Mouse (Mus musculus) forebrain, embryonic 13.5 days (tissue): ENCODE results near the gene Gm49318. TPM values are rescaled to one million over a fixed set of nuclear protein-coding genes. Genes with fewer than 3 reads are reported as not detected.
"Not testable (repeated sequence)": the region's sequence is repeated elsewhere in the genome, so short reads cannot be mapped to it uniquely, and the experiment has no call there.

Experiments used
- ATAC-seq: fragments of 200-750 bp; cut with Nextera tagmentation; 2 replicates; pipeline ENCODE4 v1.8.0; 2017
- H3K27ac ChIP-seq: fragments of 300-500 bp; sonication (generic); 2 replicates; pipeline ENCODE4 v1.5.1; 2015; ENCODE audit warnings: inconsistent platforms, mild to moderate bottlenecking, moderate library complexity
- H3K27me3 ChIP-seq: fragments of 300-500 bp; sonication (generic); 2 replicates; pipeline ENCODE4 v1.6.1; 2015; ENCODE audit warnings: mild to moderate bottlenecking, inconsistent platforms
- H3K36me3 ChIP-seq: fragments of 300-500 bp; sonication (generic); 2 replicates; pipeline ENCODE4 v1.6.1; 2015; ENCODE audit warnings: mild to moderate bottlenecking, inconsistent platforms; ENCODE audit not compliant: poor library complexity, severe bottlenecking
- H3K4me1 ChIP-seq: fragments of 300-500 bp; sonication (generic); 2 replicates; pipeline ENCODE4 v1.6.1; 2015; ENCODE audit warnings: inconsistent platforms
- H3K4me2 ChIP-seq: fragments of 300-500 bp; sonication (generic); 2 replicates; pipeline ENCODE4 v1.6.1; 2015; ENCODE audit warnings: inconsistent platforms, mild to moderate bottlenecking, moderate library complexity
- H3K4me3 ChIP-seq: fragments of 300-500 bp; sonication (generic); 2 replicates; pipeline ENCODE4 v1.5.1; 2015; ENCODE audit warnings: mild to moderate bottlenecking, inconsistent platforms
- H3K9ac ChIP-seq: fragments of 300-500 bp; sonication (generic); 2 replicates; pipeline ENCODE4 v1.6.1; 2015; ENCODE audit warnings: mild to moderate bottlenecking, inconsistent platforms
- H3K9me3 ChIP-seq: fragments of 300-500 bp; sonication (generic); replicated peaks from 2 replicates; pipeline ENCODE4 v1.6.1; 2016; ENCODE audit warnings: inconsistent platforms
- WGBS: fragments of 180-500 bp; shearing (Covaris S2); methylation state at CpG from one replicate; pipeline ENCODE4 v1.1.7; 2015; 5-methylcytosine and 5-hydroxymethylcytosine counted together
- polyA plus RNA-seq: library from polyadenylated mRNA; unstranded; fragments of >200 nt; fragmentation: Nextera tagmentation; extraction: Ambion mirVana; gene quantifications from 2 replicates; pipeline ENCODE4 v1.2.1, GENCODE M21; 2015

The Gm49318 gene
- polyA plus RNA-seq, 1 experiment from 2014 or later: not detected

GRCm38 (mm10) chr9:22089986-22090385 is 18.9 kb upstream of the Gm49318 start:
- Histone ChIP-seq H3K4me1 (peaks cover 6% of the 10 kb centered on the region), H3K36me3 (no peaks in the 10 kb centered on the region), H3K27me3 (no peaks in the 10 kb centered on the region; the same call in 1 of the 2 replicates), H3K4me2 (no peak overlapping the region), H3K4me3 (no peak overlapping the region), H3K27ac (no peak overlapping the region), H3K9me3 (no peaks in the 10 kb centered on the region), H3K9ac (no peak overlapping the region)
- 84% methylated on average over 7 of the region's 7 CpGs for WGBS
- ATAC-seq: no peak

DNA sequence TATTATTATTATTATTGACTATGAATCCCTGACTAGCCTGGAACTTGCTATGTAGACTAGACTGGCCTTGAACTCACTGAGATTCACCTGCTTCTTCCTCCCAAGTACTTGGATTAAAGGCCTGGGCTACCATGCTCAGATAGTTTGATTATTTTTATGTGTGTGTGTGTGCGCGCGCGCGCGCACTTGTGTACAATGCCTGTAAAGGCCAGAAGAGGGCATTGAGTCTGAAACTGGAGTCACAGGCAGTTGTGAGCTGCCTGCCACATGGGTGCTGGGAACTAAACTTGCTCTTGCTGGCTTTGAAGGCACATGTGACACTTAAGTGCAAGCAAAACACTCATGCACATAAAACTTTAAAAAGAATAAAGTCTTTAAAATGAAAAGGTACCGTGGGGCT is 18.2 kb upstream of the Gm49318 start:
- H3K27ac ChIP-seq: no peak overlapping the region

DNA sequence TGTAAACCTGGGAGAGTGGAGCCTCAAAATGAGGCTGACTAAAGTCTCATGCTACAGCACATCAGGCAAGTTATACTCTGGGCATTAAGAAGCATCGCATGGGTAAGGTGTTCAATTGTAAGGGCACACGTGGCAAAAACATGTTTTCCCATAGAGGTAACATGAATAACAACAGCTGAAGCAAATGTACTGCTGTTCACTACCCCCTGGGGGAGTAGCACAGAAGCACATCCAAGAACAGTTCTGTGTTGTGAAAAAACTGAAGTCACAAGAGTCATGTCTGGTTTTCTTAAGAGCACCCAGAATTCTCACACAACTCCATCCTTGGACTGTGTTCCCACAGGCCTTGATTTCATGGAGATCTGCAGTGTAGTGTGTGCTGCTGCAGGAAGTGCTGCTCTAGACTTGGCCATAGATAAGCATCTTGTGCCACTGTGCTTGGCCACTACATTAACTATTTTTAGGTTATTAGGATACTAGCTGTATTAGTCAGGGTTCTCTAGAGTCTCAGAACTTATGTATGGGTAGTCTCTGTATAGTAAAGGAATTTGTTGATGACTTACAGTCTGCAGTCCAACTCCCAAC is 16.1 kb upstream of the Gm49318 start:
- Histone ChIP-seq H3K36me3 (no peaks in the 10 kb centered on the region), H3K9me3 (no peaks in the 10 kb centered on the region), H3K27ac (no peak overlapping the region), H3K4me3 (no peak overlapping the region), H3K27me3 (no peaks in the 10 kb centered on the region), H3K4me1 (peaks cover 19% of the 10 kb centered on the region), H3K9ac (no peak overlapping the region), H3K4me2 (no peak overlapping the region)
- 77% methylated on average over 2 of the region's 2 CpGs for WGBS
- no peak for ATAC-seq

More for the DNA sequence above, 18.2 kb upstream of the Gm49318 start:
- ATAC-seq: no peak
- Histone ChIP-seq H3K36me3 (no peaks in the 10 kb centered on the region), H3K27me3 (no peaks in the 10 kb centered on the region), H3K4me3 (no peak overlapping the region), H3K4me2 (no peak overlapping the region), H3K9ac (no peak overlapping the region), H3K9me3 (no peaks in the 10 kb centered on the region), H3K4me1 (peaks cover 11% of the 10 kb centered on the region)
- 98% methylated on average over 7 of the region's 7 CpGs for whole genome bisulfite sequencing

- 88% methylated on average over 6 of the region's 6 CpGs for WGBS
- peak overlapping the region; percentile 74 for H3K4me3 ChIP-seq
- no peak for ATAC-seq
- no peaks in the 10 kb centered on the region for H3K9me3 ChIP-seq
- H3K4me1 ChIP-seq: peaks cover 19% of the 10 kb centered on the region
- H3K27me3 ChIP-seq: no peaks in the 10 kb centered on the region
- H3K9ac ChIP-seq: peak overlapping the region; percentile 76
- H3K36me3 ChIP-seq: no peaks in the 10 kb centered on the region; the same call in 1 of the 2 replicates
- H3K27ac ChIP-seq: no peak overlapping the region
- peak overlapping the region; percentile 88 for H3K4me2 ChIP-seq
Observed at GRCm38 (mm10) chr9:22086012-22086411, 15.0 kb upstream of the Gm49318 start.

DNA sequence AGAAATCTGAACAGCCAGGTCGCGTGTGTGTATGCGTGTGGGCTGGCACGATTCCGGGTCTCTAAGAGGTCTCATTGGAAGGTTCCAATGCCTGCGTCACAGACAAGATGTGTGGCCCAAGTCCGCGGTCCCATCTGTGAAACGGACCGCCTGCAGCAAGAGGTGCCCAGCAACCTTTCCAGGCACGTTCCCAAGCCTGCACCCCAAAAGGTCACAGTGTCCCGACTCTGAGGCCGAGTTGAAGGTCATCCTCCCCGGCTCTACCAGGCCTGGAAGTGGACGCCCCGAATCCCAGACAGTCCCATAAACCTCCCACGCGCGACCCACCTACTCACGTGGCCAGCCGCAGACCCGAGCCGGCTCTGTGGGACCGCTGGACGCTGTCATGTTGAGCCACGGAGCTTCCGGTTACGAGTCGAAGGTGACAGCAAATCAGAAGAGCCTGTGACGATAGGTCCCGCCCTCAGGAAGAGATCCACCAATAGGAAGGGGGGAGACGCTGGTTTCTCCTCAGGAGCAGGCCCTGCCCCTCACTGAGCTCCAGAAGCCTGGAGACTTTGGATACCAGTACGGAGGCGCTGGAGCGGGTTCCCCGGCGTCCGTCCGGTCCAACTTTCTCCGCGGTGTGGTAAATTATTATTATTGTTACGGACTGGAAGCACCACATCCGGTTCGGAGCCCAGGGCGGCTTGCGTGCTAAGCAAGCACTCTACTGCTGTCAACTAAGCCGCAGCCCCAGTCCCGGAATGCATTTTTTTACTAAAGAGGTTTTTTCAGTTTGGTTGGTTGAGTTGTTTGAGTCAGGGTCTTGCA is 14.2 kb upstream of the Gm49318 start, which contains the start of gene Ecsit:
TSS of gene Ecsit (minus strand) at position 417 of the 813 bp plus-strand sequence.
- peak; percentile 100 for ATAC-seq
- under 1% methylated on average over 48 of the region's 48 CpGs for WGBS
- Histone ChIP-seq H3K4me3 (peak within 1 kb of the TSS; percentile 74), H3K9ac (peak within 1 kb of the TSS; percentile 76), H3K4me2 (peak within 1 kb of the TSS; percentile 88), H3K4me1 (peaks cover 19% of the 10 kb centered on the region), H3K36me3 (no peaks in the 10 kb centered on the region; the same call in 1 of the 2 replicates), H3K27me3 (no peaks in the 10 kb centered on the region), H3K9me3 (no peaks in the 10 kb centered on the region), H3K27ac (peak within 1 kb of the TSS; percentile 25; the same call in 1 of the 2 replicates)

DNA sequence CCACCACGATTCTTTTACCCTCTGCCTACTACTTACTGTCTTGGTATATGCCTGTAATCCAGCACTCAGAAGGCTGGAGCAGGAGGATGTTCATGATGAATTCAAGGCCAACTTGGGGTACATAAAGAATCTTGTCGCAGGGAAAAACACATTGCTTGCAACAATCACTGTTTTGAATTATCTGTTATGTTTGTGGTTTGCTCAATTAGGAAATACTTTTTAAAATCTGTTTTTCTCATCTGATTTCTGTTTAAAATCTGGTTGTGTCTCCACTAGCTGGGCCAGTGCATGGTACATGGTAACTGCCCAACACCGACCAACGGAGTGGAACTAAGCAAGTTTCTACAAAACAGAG is 13.6 kb upstream of the Gm49318 start:
- Histone ChIP-seq H3K4me3 (peak overlapping the region; percentile 74), H3K4me1 (peaks cover 19% of the 10 kb centered on the region), H3K4me2 (peak overlapping the region; percentile 88), H3K36me3 (no peaks in the 10 kb centered on the region; the same call in 1 of the 2 replicates), H3K27ac (no peak overlapping the region), H3K9me3 (no peaks in the 10 kb centered on the region), H3K9ac (peak overlapping the region; percentile 76), H3K27me3 (no peaks in the 10 kb centered on the region)
- ATAC-seq: no peak
- 34% methylated on average over 4 of the region's 4 CpGs for WGBS

GRCm38 (mm10) chr9:22076223-22076622 is 5.2 kb upstream of the Gm49318 start:
- Histone ChIP-seq H3K4me2 (no peak overlapping the region), H3K27me3 (no peaks in the 10 kb centered on the region), H3K4me3 (no peak overlapping the region), H3K27ac (no peak overlapping the region), H3K9ac (no peak overlapping the region), H3K9me3 (no peaks in the 10 kb centered on the region), H3K4me1 (peaks cover 3% of the 10 kb centered on the region; the same call in 1 of the 2 replicates), H3K36me3 (peaks cover 33% of the 10 kb centered on the region)
- no peak for ATAC-seq
- WGBS: 96% methylated on average over 23 of the region's 23 CpGs

- 89% methylated on average over 5 of the region's 5 CpGs for WGBS
- H3K4me3 ChIP-seq, H3K9ac ChIP-seq, H3K9me3 ChIP-seq, H3K4me2 ChIP-seq, H3K27ac ChIP-seq, ATAC-seq, H3K27me3 ChIP-seq, H3K4me1 ChIP-seq: not testable (repeated sequence)
- H3K36me3 ChIP-seq: peaks cover 33% of the 10 kb centered on the region
Observed at GRCm38 (mm10) chr9:22075778-22076177, 4.7 kb upstream of the Gm49318 start.

DNA sequence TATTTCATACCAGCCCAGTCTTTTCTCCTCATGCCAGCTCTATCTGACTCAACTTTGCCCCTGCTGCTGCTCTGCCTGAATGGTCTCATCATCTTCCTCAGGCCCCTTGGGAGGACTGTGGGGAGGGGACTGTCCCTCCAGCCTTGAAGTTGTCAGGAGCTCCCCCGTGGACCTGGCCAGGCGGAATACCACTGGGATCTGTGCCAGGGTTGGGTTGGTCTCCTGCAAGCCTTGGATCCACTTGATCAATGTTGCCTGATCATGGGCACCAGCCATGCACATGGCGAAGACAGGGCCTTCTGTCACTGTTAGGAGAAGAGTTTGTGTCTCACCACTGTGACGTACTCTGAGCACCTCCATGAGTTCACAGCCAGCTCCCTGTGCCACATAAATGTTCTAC is 1.2 kb upstream of the Gm49318 start:
- ATAC-seq: no peak
- Histone ChIP-seq H3K9me3 (no peaks in the 10 kb centered on the region), H3K4me3 (no peak overlapping the region), H3K27ac (no peak overlapping the region), H3K4me2 (no peak overlapping the region), H3K27me3 (no peaks in the 10 kb centered on the region), H3K4me1 (peaks cover 17% of the 10 kb centered on the region), H3K9ac (no peak overlapping the region), H3K36me3 (peaks cover 48% of the 10 kb centered on the region)
- 95% methylated on average over 4 of the region's 4 CpGs for whole genome bisulfite sequencing

DNA sequence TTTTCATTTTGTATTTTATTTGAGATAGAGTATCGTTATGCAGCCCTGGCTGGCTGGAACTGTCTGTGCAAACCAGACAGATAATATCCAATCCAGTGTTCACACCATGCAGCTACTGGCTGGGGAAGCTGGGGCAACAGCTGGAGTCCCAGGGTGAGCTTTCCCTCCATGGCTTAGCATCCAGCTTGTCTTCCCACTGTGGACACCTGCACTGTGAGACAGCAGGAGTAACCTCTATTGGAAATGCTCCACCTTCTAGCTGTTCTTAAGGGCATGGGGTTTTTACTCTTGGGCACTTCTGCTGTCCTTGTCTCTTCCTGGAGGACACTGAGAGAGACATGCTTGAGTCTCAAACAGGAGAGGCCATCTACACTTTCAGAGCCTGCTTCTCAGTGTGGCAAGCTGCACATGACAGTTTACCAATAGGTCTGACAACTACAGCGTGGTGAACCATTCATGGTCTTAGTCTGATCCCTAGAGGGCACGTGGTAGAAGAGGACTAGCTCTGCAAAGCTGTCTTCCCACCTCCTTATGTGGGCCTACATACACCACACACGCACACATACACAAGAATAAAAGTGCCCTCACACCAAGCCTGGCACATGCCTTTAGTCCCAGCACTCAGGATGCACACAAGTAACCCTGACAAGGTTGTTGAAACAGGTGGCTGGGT is 1.0 kb downstream of the Gm49318 start:
- Histone ChIP-seq H3K27ac (peak overlapping the region; percentile 95; the same call in 1 of the 2 replicates), H3K27me3 (no peaks in the 10 kb centered on the region), H3K4me3 (peak overlapping the region; percentile 81), H3K4me2 (peak overlapping the region; percentile 68), H3K4me1 (peaks cover 17% of the 10 kb centered on the region), H3K9me3 (no peaks in the 10 kb centered on the region), H3K9ac (peak overlapping the region; percentile 96), H3K36me3 (peaks cover 53% of the 10 kb centered on the region)
- ATAC-seq: no peak; the same call in 1 of the 2 replicates
- 72% methylated on average over 4 of the region's 4 CpGs for WGBS

- Histone ChIP-seq H3K27ac (no peak overlapping the region), H3K4me2 (no peak overlapping the region), H3K4me3 (no peak overlapping the region), H3K36me3 (peaks cover 63% of the 10 kb centered on the region), H3K9ac (no peak overlapping the region), H3K27me3 (no peaks in the 10 kb centered on the region), H3K9me3 (no peaks in the 10 kb centered on the region), H3K4me1 (peaks cover 17% of the 10 kb centered on the region)
- ATAC-seq: no peak
- WGBS: 92% methylated on average over 5 of the region's 5 CpGs
Observed at GRCm38 (mm10) chr9:22067195-22067594, 3.9 kb downstream of the Gm49318 start.

DNA sequence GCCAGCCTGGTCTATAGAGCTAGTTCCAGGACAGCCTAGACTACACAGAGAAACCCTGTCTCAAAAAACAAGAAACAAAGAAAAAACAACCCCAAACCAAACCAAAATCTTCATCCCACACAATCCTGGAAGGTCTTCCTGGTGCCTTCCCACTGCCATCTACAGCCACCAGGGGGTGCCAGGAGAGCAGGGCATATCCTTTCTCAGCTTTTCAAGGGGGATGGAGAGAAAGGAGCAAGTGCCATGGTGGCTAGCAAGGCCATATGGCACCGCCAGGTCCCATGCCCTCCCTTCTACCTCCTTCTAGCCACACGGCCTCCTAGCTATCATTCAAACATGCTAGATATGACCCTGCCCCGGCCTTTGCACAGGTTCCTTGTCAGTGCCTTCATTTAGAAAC is 4.6 kb downstream of the Gm49318 start:
- Histone ChIP-seq H3K36me3 (peaks cover 70% of the 10 kb centered on the region), H3K9me3 (no peaks in the 10 kb centered on the region), H3K4me2 (no peak overlapping the region), H3K4me3 (no peak overlapping the region), H3K27ac (no peak overlapping the region), H3K4me1 (peaks cover 14% of the 10 kb centered on the region), H3K9ac (no peak overlapping the region), H3K27me3 (no peaks in the 10 kb centered on the region)
- ATAC-seq: no peak
- 70% methylated on average over 3 of the region's 3 CpGs for WGBS
